Mouse (Mus musculus) embryonic stem cell, embryonic (primary cell): ENCODE measurements at regions not wholly inside any gene's neighbourhood (a gene's known extent, or its start where the extent isn't known, plus 50 kb on each side); places are given as distances from the start of the nearest gene placed in this dataset.
"Not testable (repeated sequence)": the region's sequence is repeated elsewhere in the genome, so short reads cannot be mapped to it uniquely, and the experiment has no call there.

Experiments used
- CTCF ChIA-PET, 4 experiments: fragments of 300-600 bp in 2 of 4; fragments of 350-600 bp in 2 of 4; sonication (Branson Sonifier 250); formaldehyde crosslinking; loops; one replicate each; lab custom pipeline; 2022; ENCODE audit warnings: inconsistent platforms in 2 of 4; lab: Charles Lee
- POLR2A ChIA-PET, 4 experiments: fragments of 300-600 bp in 2 of 4; fragments of 350-600 bp in 2 of 4; sonication (Branson Sonifier 250); formaldehyde crosslinking; loops; one replicate each; lab custom pipeline; 2022; ENCODE audit warnings: antibody characterized with exemption in 4 of 4, inconsistent platforms in 1 of 4; lab: Charles Lee

DNA sequence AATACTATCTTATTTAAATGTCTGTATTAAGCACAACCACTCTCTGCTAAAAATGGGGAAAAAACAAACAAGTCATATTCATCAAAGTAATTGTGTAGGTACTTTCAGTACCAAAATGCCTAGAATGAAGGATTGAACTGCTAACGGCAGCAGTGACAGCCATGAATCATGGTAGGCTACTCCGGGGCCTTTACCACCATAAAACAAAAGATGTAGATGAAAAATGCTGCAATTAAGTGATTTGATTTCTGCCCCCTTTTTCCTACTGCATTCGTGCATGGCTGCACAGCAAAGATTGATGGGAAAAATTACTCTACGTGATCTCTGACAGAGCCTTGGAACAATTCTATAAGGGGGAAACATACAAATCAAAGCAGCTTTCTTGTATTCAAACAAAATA, 763.8 kb upstream of the Mms22l start:
- CTCF ChIA-PET, result no interaction called here
- POLR2A ChIA-PET, result no interaction called here

DNA sequence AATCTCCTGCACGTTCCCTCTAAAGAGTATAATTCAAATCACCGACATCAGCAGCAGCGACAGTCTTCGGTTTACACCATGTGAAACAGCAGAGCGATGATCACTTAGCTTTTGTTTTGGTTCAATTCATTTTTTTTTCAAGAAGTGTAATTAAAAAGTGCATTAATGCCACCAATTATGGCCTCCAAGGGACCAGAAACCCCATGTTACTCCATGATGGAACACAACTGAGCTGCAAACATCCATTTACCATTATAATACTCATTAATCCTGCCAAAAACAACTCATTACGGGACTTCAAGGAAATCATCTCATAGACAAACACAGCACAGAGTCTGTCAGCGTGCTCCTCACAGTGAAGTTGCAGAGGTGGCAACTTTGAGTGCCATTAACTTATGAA, 752.2 kb upstream of the Mms22l start:
- POLR2A ChIA-PET, result no interaction called here

DNA sequence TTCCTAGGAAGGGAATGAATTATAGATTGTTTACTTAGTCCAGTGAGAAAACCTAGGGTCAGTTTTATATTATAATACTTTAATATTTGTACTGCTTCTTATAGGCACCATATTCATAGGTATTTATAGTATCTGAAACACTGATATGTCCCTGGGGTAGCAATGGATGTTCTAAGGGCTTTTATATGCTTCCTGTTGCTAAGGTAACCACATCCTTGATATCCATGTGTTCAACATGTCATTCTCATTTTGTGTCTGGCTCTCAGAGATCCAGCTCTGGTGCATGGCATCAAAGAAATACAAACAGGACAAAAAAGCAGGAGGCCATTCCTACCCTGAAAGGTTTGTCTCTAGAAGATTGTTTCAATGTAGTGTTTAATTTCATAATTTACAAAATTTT, 738.2 kb upstream of the Mms22l start:
- ChIA-PET POLR2A (no interaction called here), CTCF (no interaction called here)

More for the DNA sequence above, 752.2 kb upstream of the Mms22l start:
- CTCF ChIA-PET, result no interaction called here

- ChIA-PET CTCF (no interaction called here), POLR2A (no interaction called here)
Observed at GRCm38 (mm10) chr4:23787417-23788204, 708.6 kb upstream of the Mms22l start.

- POLR2A ChIA-PET, result no interaction called here
Observed at GRCm38 (mm10) chr4:23823516-23823915, 672.7 kb upstream of the Mms22l start.

GRCm38 (mm10) chr4:23826885-23827284, 669.4 kb upstream of the Mms22l start:
- CTCF ChIA-PET, result no interaction called here

More at GRCm38 (mm10) chr4:23823516-23823915, 672.7 kb upstream of the Mms22l start:
- CTCF ChIA-PET, result no interaction called here

GRCm38 (mm10) chr4:23832385-23833164, 663.7 kb upstream of the Mms22l start:
- POLR2A ChIA-PET, result no interaction called here

More at GRCm38 (mm10) chr4:23826885-23827284, 669.4 kb upstream of the Mms22l start:
- POLR2A ChIA-PET, result no interaction called here

DNA sequence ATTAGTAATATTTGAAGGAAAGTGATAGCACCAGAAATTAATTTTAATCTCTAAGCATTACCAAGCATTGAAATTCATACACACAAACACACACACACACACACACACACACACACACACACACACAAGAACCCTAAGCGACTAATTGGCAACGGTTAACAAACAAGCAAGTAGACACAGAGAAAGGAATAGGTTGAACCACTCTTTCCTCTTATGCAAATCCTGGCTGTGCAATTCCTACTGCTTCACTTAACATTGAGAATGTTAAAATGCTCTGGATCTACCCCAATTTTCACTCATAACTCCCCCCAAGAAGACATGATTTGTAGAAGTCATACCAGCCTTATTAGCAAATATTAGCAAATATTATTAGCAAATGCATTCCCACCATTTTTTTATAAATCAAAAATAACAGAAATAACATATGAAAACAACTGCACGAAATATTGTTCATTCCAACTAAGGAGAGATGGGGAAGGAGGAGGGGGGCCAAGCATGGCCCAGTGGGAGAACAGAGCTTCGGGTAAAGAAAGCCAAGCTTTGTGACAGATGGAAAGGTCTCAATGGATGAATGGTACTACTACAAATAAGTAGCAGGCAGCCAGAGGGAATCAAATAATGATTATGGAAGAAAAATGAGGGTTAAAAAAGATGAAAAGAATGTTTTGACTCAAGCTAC, 652.5 kb upstream of the Mms22l start:
- ChIA-PET POLR2A (no interaction called here), CTCF (no interaction called here)

More at GRCm38 (mm10) chr4:23832385-23833164, 663.7 kb upstream of the Mms22l start:
- CTCF ChIA-PET, result no interaction called here

DNA sequence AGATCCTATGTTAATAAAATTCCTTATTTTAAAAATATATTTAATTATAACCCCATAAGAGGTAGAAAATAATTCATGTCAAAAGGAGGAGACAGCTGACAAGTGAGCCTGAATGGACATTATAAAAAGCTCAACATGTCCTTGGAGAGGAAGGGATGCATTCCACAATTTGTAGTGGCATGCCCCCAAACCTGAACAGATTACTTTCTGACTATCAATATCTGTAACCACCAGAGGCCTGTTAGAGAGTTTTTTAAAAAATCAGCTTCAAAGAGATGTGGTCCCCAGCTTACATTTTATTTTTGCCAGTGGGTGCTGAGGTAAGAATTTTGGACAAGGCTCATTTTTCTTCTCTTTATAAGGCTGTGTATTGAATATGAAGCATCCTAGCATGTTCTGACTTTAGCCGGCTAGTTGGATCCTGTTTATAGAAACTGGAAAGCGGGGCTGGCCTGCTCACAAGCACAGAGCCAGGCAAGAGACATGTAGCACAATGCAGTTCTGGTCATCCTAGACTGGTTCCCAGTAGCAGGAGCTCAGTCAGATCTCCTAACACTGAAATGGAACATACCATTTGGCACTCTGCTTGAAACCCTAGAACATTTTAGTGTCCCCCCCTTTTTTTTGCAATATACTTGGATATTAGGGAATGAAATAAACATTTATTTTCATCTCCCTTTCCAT, 651.8 kb upstream of the Mms22l start:
- ChIA-PET POLR2A (no interaction called here), CTCF (no interaction called here)

GRCm38 (mm10) chr4:23845263-23845662, 651.0 kb upstream of the Mms22l start:
- ChIA-PET POLR2A (no interaction called here), CTCF (no interaction called here)

- ChIA-PET CTCF (no interaction called here), POLR2A (interaction anchor here in 1 of 4 experiments (0.6 kb wide), 1 partner anchor 9 kb away, joined by 3 read pairs; no protein-coding TSS in a partner anchor)
Observed at GRCm38 (mm10) chr4:23850640-23851039, 645.6 kb upstream of the Mms22l start.

- ChIA-PET CTCF (no interaction called here), POLR2A (no interaction called here)
Observed at GRCm38 (mm10) chr4:23862437-23862836, 633.8 kb upstream of the Mms22l start.

GRCm38 (mm10) chr4:23880007-23880406, 616.2 kb upstream of the Mms22l start:
- CTCF ChIA-PET, result interaction anchor here in 1 of 4 experiments (0.6 kb wide), 1 partner anchor 24 kb away, joined by 10 read pairs; no protein-coding TSS in a partner anchor
- POLR2A ChIA-PET, result no interaction called here

DNA sequence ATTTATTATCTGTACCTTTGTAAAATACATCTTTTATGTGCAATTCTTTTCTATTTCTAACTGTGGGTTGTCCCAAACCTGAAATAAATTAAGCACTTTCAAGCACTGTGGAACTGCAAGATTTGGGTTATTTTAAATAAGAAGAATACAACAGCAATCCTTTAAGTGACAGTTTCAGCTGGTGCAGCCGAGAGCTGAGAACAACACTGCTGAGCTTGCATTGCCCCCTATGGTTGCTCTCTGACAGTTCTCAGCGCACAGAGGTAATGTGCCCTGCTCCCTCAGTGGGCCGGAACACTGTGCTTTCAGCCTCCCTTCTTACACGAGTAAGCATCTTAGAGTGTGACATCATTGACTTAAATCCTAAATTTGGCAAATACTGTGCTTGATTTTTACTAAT, 582.9 kb upstream of the Mms22l start:
- ChIA-PET POLR2A (no interaction called here), CTCF (no interaction called here)

DNA sequence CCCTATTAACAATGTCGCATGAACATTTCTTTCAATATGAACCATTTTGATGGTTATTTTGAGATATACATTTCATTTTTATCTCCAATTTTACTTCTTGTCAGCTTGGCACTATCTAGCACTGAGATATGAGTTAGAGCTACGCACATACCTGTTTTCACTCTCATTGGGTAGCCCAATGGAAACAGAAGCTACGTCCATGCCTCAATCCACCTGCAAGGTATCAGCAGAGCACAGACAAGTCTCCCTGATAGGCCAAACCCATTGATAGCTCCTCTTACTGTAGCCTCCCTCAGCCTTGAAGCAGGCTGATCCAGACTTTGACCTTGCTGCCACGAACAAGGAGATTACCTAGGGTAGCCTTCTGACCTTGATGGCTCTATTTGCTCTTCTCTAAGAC, 582.4 kb upstream of the Mms22l start:
- ChIA-PET CTCF (no interaction called here), POLR2A (no interaction called here)

GRCm38 (mm10) chr4:23914423-23914822, 581.8 kb upstream of the Mms22l start:
- POLR2A ChIA-PET, result no interaction called here
- CTCF ChIA-PET, result interaction anchor here in 1 of 4 experiments (0.5 kb wide), 1 partner anchor 1437 kb away, joined by 3 read pairs; no protein-coding TSS in a partner anchor

DNA sequence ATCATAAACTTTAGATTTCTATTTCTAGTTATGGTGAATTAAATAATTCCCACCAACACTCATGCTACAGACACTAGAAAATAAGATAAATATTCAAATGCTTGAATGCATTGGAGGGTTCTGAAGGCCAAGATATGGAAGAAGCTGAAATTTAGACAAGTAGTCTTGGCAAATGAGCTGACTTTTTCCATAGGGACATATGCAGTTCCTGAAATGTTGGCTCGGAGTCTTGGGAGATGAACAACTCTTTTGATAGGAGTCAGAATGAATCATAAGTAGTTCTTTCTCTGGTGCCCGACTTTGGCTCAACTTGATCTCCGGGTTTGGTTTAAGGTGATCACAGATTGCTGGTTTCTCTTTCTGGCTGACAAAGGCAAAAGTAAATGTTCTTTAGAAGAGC, 574.7 kb upstream of the Mms22l start:
- ChIA-PET POLR2A (no interaction called here), CTCF (no interaction called here)

- CTCF ChIA-PET, result no interaction called here
- POLR2A ChIA-PET, result no interaction called here
Observed at GRCm38 (mm10) chr4:23954140-23954539, 542.1 kb upstream of the Mms22l start.

DNA sequence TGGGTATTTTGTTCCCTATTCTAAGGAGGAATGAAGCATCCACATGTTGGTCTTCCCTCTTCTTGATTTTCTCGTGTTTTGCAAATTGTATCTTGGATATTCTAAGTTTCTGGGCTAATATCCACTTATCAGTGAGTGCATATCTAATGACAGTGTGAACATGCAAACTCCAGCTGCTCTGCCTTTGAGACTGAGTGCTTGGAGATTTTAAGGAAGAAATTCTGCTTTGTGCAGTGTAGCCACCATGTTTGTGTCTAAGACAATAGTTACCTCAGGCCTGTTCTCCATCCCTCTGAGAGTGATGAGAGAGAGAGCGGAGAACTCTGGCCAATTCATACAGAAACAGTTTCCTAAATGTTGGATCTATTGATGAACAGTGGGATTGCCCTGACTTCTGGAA, 514.1 kb upstream of the Mms22l start:
- POLR2A ChIA-PET, CTCF ChIA-PET: not testable (repeated sequence)
